Mouse (Mus musculus) myocyte (in vitro differentiated cells): ENCODE results near the gene Polh. TPM values are rescaled to one million over a fixed set of nuclear protein-coding genes. Genes with fewer than 3 reads are reported as not detected.
A peak's percentile ranks its signal among the peaks of the same experiment; 100 is the strongest.

Source experiments
- H3K27me3 ChIP-seq: one replicate; pipeline ENCODE4 v1.6.1; 2011; ENCODE audit not compliant: control insufficient read depth, insufficient read depth, insufficient read length
- H3K36me3 ChIP-seq: one replicate; pipeline ENCODE4 v1.6.1; 2011; ENCODE audit not compliant: control insufficient read depth, insufficient read depth
- H3K4me2 ChIP-seq: one replicate; pipeline ENCODE4 v1.6.1; 2011; ENCODE audit warnings: low read depth, control low read depth
- H3K4me3 ChIP-seq: one replicate; pipeline ENCODE4 v1.5.1; 2011; ENCODE audit warnings: mild to moderate bottlenecking, control low read depth, moderate library complexity
- H3K79me2 ChIP-seq: one replicate; pipeline ENCODE4 v1.6.1; 2011; ENCODE audit not compliant: control insufficient read depth, insufficient read depth
- H3ac ChIP-seq: one replicate; pipeline ENCODE4 v1.6.1; 2011; ENCODE audit not compliant: control insufficient read depth, insufficient read length
- CEBPB ChIP-seq: IDR thresholded peaks from 2 replicates; pipeline ENCODE4 v1.6.1; 2011; ENCODE audit warnings: mild to moderate bottlenecking, moderate library complexity; ENCODE audit not compliant: poor library complexity, insufficient read depth, severe bottlenecking
- E2F4 ChIP-seq: IDR thresholded peaks from one replicate; pipeline ENCODE4 v1.6.1; 2011; ENCODE audit warnings: mild to moderate bottlenecking, control low read depth, moderate library complexity; ENCODE audit not compliant: insufficient read depth
- MAX ChIP-seq: IDR thresholded peaks from one replicate; pipeline ENCODE4 v1.6.1; 2011; ENCODE audit warnings: low read depth, mild to moderate bottlenecking, control low read depth
- MYOD1 ChIP-seq, 3 experiments: IDR thresholded peaks; one replicate each; pipeline ENCODE4 v1.6.1; 2011; ENCODE audit warnings: control low read depth in 2 of 3, low read depth in 2 of 3, mild to moderate bottlenecking in 2 of 3, moderate library complexity in 1 of 3; ENCODE audit not compliant: insufficient read length in 2 of 3, control insufficient read depth in 1 of 3
- MYOG ChIP-seq, 3 experiments: IDR thresholded peaks; one replicate each; pipeline ENCODE4 v1.6.1; 2011; ENCODE audit warnings: control low read depth in 2 of 3, low read depth in 2 of 3, mild to moderate bottlenecking in 2 of 3; ENCODE audit not compliant: insufficient read length in 2 of 3, control insufficient read depth in 1 of 3, insufficient read depth in 1 of 3
- POLR2A ChIP-seq: IDR thresholded peaks from one replicate; pipeline ENCODE4 v1.6.1; 2011; ENCODE audit warnings: low read depth, mild to moderate bottlenecking, control low read depth, moderate library complexity; ENCODE audit not compliant: insufficient read length
- POLR2AphosphoS2 ChIP-seq: IDR thresholded peaks from one replicate; pipeline ENCODE4 v1.6.1; 2011; ENCODE audit warnings: low read depth, control low read depth; ENCODE audit not compliant: insufficient read length
- REST ChIP-seq: IDR thresholded peaks from one replicate; pipeline ENCODE4 v1.6.1; 2011; ENCODE audit warnings: mild to moderate bottlenecking, control low read depth, moderate library complexity; ENCODE audit not compliant: insufficient read depth, insufficient read length
- SRF ChIP-seq: IDR thresholded peaks from one replicate; pipeline ENCODE4 v1.6.1; 2011; ENCODE audit warnings: low read depth; ENCODE audit not compliant: control insufficient read depth, insufficient read length
- TCF12 ChIP-seq: IDR thresholded peaks from one replicate; pipeline ENCODE4 v1.6.1; 2011; ENCODE audit warnings: mild to moderate bottlenecking, control low read depth; ENCODE audit not compliant: poor library complexity, insufficient read depth, severe bottlenecking
- TCF3 ChIP-seq: IDR thresholded peaks from one replicate; pipeline ENCODE4 v1.6.1; 2011; ENCODE audit warnings: low read depth, control low read depth; ENCODE audit not compliant: insufficient read length
- USF1 ChIP-seq: IDR thresholded peaks from one replicate; pipeline ENCODE4 v1.6.1; 2011; ENCODE audit warnings: low read depth, mild to moderate bottlenecking, control low read depth, moderate library complexity
- polyA plus RNA-seq: library from polyadenylated mRNA; unstranded; fragments of >200 nt; fragmentation: generic; extraction: Trizol; gene quantifications from one replicate; pipeline ENCODE4 v1.2.1, GENCODE M21; 2012; ENCODE audit warnings: missing spikeins

Polh gene
- polyA plus RNA-seq, 1 experiment, result 6.0 TPM

- Histone ChIP-seq H3K79me2 (peaks cover 28% of the 10 kb centered on the region), H3K4me3 (peak overlapping the region; percentile 94), H3K36me3 (peaks cover 13% of the 10 kb centered on the region), H3K27me3 (no peaks in the 10 kb centered on the region), H3K4me2 (peak overlapping the region; percentile 99), H3ac (no peak overlapping the region)
- TF ChIP-seq MYOG (IDR thresholded peaks at IDR 0.05; ENCODE audit: control insufficient read depth in 1 of 3, insufficient read depth in 1 of 3, insufficient read length in 2 of 3, low read depth in 2 of 3) (no peak), POLR2A (no peak), CEBPB (no peak), MYOD1 (IDR thresholded peaks at IDR 0.05; ENCODE audit: control insufficient read depth in 1 of 3, insufficient read length in 2 of 3, low read depth in 2 of 3) (no peak), REST (no peak), E2F4 (no peak), TCF12 (no peak), TCF3 (no peak), MAX (no peak), POLR2AphosphoS2 (no peak), SRF (no peak)
These were observed 43.2 kb downstream of the Polh start for GRCm38 (mm10) chr17:46159236-46159635.

GRCm38 (mm10) chr17:46157131-46157530, 45.3 kb downstream of the Polh start:
- peaks cover 23% of the 10 kb centered on the region for H3K79me2 ChIP-seq
- H3K36me3 ChIP-seq, result no peaks in the 10 kb centered on the region
- no peak for TF ChIP-seq TCF3
- TF ChIP-seq REST, result no peak
- TF ChIP-seq MYOD1 (IDR thresholded peaks at IDR 0.05; ENCODE audit: control insufficient read depth in 1 of 3, insufficient read length in 2 of 3, low read depth in 2 of 3), result no peak
- TF ChIP-seq MAX, result no peak
- TF ChIP-seq TCF12, result no peak
- no peak for TF ChIP-seq POLR2A
- no peak for TF ChIP-seq USF1

DNA sequence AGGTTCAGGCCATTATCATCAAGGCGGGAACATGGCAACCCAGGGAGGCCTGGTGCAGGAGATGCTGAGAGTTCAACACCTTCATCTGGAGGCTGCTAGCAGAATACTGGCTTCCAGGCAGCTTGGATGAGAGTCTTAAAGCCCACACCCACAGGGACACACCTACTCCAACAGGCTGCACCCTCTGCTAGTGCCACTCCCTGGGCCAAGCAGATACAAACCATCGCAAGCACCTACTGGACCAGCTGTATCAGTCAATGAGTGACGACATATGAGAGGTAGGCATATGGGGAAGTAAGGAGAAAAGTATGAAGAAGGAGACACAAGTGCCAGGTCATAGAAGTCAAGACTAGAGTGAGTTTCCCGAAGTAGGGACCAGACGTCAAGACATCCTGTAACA, 45.8 kb downstream of the Polh start:
- Histone ChIP-seq H3K79me2 (peaks cover 23% of the 10 kb centered on the region), H3K4me2 (no peak overlapping the region), H3K36me3 (no peaks in the 10 kb centered on the region), H3K27me3 (no peaks in the 10 kb centered on the region), H3ac (no peak overlapping the region), H3K4me3 (no peak overlapping the region)
- TF ChIP-seq E2F4 (no peak), POLR2AphosphoS2 (no peak), REST (no peak), SRF (no peak)

More at GRCm38 (mm10) chr17:46157131-46157530, 45.3 kb downstream of the Polh start:
- Histone ChIP-seq H3K4me2 (no peak overlapping the region), H3ac (no peak overlapping the region), H3K4me3 (no peak overlapping the region), H3K27me3 (no peaks in the 10 kb centered on the region)

GRCm38 (mm10) chr17:46154336-46154735, 48.1 kb downstream of the Polh start:
- Histone ChIP-seq H3K79me2 (peaks cover 24% of the 10 kb centered on the region), H3K4me2 (no peak overlapping the region), H3K4me3 (no peak overlapping the region), H3K36me3 (no peaks in the 10 kb centered on the region), H3ac (no peak overlapping the region), H3K27me3 (no peaks in the 10 kb centered on the region)
- TF ChIP-seq SRF (no peak), MYOG (IDR thresholded peaks at IDR 0.05; ENCODE audit: control insufficient read depth in 1 of 3, insufficient read depth in 1 of 3, insufficient read length in 2 of 3, low read depth in 2 of 3) (no peak), TCF12 (no peak), USF1 (no peak), POLR2A (no peak), POLR2AphosphoS2 (no peak), CEBPB (no peak), MYOD1 (IDR thresholded peaks at IDR 0.05; ENCODE audit: control insufficient read depth in 1 of 3, insufficient read length in 2 of 3, low read depth in 2 of 3) (no peak), E2F4 (no peak), TCF3 (no peak), REST (no peak), MAX (no peak)

DNA sequence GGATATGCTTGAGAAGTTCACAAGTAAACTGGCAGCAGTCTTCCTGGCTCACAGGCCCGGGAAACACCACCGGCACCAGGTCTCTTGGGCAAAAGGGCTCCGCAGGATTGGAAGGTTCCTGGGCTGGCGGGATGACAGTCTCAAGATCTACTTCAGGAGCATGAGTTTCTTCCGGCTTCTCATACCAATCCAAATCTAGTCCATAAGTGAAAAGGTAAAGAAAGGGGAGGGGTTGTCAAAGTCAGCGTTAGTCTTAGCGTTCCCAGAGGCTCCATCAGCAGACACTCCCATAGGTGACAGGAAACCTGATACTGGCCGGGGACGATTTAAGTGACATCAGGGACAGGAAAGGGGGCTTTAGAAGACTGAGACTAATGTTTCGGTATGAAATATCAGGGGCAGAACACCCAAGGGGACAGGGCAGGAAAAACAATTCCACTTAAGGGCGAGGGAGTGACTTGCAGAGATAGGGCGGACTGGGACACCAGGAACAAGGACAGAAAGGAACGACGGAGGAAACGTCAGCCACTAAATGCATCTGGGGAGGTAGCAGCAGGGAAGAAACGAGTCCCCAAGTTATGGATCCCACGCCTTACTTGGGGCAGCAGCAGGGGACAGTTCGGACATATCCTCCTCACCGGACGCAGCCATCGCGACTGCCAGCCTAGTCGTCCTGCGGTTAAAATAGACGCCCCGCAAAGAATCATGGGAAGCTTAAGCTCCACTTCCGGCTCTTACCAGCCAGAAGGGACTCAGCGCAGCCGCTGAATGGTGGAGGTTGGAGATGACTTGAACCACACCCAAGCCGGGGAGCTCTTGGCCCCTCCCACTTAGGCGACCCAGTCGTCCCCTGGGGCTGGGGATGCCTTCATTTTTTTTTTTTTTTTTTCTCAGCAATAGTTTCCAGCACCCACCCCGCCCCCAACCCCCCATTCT, 49.3 kb downstream of the Polh start, which contains the start of gene Mad2l1bp:
Gene Mad2l1bp, minus strand, starts transcription at position 707 of the 936 bp plus-strand sequence.
- Histone ChIP-seq H3K4me2 (peak within 1 kb of the TSS; percentile 91), H3K79me2 (peaks cover 24% of the 10 kb centered on the region), H3K4me3 (peak within 1 kb of the TSS; percentile 76), H3K36me3 (peaks cover 8% of the 10 kb centered on the region), H3K27me3 (no peaks in the 10 kb centered on the region), H3ac (peak within 1 kb of the TSS; percentile 26)
- peak; percentile 82 for TF ChIP-seq E2F4
- no peak for TF ChIP-seq CEBPB
- TF ChIP-seq POLR2A, result peak; percentile 99
- no peak for TF ChIP-seq MYOG (IDR thresholded peaks at IDR 0.05; ENCODE audit: control insufficient read depth in 1 of 3, insufficient read depth in 1 of 3, insufficient read length in 2 of 3, low read depth in 2 of 3)
- peak; percentile 37 for TF ChIP-seq REST
- TF ChIP-seq POLR2AphosphoS2, result peak; percentile 100
- no peak for TF ChIP-seq SRF
